Mouse (Mus musculus): ENCODE data around the gene Hrh1.

DNA sequence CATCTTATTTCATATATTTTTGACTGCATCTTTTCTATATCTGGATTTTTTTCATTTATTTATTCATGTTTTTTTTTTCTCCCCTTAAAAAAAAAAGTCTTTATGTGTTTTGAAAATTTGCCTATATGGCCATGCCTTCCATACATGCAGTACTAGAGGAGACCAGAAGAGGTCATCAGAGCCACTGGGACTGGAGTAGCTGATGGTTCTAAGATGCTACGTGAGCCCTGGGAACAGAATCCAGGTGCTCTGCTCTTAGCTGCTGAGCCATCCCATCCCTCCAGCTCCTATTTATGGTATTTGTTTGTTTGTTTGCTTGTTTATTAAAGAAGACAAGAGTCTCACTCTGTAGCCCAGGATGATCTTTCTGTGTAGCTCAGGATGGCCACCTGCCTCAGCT, 8.9 kb downstream of the Hrh1 start:
- TF ChIP-seq CTCF (IDR thresholded peaks at IDR 0.05; ENCODE audit: low read depth) (peak; percentile 73), EP300 (optimal IDR thresholded peaks at IDR 0.05) (no peak)

Measured in stomach, postnatal 0 days (tissue).